Mouse (Mus musculus) embryo, embryonic 9.5 days (tissue): ENCODE measurements around the gene Ube2u.
"Not testable (repeated sequence)": the region's sequence is repeated elsewhere in the genome, so short reads cannot be mapped to it uniquely, and the experiment has no call there.

Experiments
- DNase-seq: peaks from one replicate; pipeline ENCODE4 v3.0.0-alpha.2; 2017; ENCODE audit errors: extremely low spot score

Gene Ube2u

DNA sequence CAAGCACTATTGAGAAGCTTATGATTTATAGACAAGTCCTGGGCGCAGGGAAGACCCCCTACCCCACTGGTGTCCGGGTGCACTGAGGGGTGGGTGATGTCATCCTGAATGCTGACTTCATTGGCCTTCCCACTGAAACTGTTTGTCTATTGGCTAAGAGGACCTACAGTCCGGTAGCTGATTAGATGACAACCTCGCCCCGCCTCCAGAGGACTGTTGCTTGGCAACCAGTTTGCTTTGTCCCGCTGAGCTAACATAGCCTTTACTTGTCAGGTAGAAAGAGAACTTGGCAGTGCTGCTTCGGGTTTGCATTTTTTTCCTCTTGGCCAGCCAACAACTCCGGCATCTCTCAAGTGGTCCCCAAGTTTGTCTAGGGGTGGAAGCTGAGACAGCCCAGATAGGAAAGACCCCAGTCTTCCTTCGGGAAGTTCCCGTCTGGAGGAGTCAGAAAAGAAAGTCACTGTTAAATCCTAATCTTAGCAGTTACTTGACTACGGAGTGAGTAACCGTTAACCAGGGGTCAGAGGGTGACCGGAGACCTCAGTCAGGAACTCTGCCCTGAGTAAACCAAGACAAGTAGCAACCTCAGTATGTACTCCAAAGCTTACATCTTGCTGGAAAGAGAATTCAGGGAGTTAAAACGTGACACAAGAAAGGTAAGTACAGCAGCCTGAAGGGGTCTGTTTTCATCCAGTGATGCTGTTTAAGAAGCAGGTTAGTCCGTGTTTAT lies at the start of gene Ube2u:
Gene Ube2u, plus strand, starts transcription at position 258 of the 730 bp plus-strand sequence.
- peak; percentile 66 for DNase-seq

- DNase-seq, result no peak
These were observed 49.2 kb upstream of the Ube2u start for GRCm38 (mm10) chr4:100429371-100429900.

DNA sequence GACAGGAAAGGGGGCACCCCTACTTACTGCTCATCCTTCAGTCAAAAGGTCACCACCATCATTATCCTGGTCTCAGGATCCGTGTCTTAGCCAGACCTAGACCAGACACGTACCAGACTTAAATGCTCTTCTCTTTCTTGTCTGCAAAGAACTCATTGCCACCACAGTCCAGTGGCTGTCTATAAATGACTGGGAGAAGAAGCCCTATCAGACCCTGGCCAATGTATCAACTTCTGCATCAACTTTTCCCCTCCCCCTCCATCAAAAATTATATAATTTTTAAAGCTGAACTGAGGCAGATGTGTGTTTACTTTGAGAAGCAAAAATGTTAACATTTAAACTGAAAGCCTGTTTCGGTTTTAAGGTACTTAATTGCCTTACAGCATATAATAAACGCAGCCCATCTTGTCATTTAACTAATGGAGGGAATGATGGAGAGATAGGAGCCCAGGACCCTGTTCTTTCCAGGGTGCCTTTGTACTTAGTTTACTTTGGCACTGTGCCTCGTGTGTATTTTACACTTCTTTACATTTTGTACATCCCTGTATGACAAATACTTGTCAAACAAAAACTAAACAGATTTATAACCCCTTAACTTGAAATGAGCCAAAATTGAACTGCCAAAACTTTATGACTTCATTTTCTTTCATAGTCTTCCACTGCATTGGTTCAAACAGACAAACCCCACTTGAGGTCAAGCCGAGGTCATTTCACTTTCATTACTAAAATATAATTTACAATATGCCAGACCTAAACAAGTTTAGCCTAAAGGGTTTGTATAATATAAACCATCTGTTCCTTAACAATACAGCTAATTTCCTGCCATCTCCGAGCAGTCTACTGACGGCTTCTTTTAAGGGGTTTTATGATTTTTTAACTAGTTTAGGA lies 43.1 kb upstream of the Ube2u start:
- no peak for DNase-seq

- DNase-seq, result no peak
These were observed 42.5 kb upstream of the Ube2u start for GRCm38 (mm10) chr4:100436169-100436547.

GRCm38 (mm10) chr4:100446897-100447296 lies 31.8 kb upstream of the Ube2u start:
- no peak for DNase-seq

DNA sequence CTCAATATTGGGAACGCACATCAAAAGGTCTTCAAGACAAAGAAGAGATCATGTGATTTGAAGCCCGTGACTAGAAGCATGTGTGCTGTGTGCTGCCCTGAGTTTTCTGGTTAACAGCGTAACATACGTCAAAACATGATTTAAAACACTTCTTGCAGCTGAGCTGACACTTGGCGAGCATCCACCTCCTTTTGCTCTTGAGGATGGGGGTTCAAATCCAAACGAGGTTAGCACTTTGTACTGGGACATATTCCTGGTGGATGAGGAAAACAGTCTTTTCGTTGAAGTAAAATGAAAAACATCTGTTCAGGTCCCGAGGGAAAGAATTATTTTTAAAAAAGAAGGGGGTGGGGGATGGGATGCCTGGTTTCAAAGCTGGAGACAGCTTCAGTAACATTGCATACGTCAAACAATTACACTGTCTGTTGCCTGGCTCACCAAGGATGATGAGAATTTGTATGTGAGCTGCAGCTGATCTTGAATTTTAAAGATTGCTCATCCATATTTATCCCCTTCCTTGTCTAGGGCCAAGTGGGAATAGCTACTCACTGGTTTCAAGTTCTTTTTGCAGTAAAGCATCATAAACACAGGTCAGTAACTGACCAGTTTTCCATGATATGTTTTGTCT lies 16.0 kb upstream of the Ube2u start:
- DNase-seq, result peak; percentile 27

- no peak for DNase-seq
These were observed 9.8 kb downstream of the Ube2u start for GRCm38 (mm10) chr4:100488447-100488846.

DNA sequence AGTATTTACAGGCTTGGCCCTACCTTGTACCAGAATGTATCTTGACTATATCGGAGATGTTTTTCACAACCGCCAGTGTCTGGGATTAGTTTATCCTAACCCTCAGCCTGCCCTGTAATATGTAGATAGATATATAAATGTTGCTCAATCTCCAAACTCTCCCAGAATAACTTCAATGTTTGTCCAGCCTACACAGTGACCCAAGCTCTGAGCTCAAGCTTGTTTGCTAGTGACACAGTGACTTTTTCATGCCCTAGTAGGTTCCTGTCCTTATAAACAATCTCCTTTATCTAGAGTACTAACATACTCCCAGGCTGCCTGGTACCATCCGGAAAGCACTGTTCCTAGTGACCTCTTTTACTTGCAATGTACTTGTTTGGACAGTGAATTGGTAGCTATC lies 16.5 kb downstream of the Ube2u start:
- DNase-seq, result no peak

DNA sequence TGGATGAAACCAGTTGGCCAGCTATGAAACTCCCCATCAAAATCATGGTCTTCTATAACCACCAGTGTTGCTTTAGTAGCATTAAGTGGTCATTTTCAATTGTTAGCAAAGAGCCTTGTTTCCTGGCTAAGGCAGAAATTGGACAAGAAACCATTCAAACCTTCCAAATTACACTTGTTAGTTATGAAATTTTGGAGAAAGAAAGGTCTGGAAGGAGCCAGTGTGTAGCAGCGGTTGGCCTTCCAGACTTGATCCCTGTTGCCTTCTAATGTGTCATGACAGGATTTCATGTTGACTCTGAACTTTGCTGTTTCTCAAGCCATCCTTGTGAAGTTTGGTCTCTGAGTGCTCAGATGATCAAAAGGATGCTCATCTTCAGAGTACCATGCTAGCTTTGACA lies 17.9 kb downstream of the Ube2u start:
- DNase-seq, result no peak

DNA sequence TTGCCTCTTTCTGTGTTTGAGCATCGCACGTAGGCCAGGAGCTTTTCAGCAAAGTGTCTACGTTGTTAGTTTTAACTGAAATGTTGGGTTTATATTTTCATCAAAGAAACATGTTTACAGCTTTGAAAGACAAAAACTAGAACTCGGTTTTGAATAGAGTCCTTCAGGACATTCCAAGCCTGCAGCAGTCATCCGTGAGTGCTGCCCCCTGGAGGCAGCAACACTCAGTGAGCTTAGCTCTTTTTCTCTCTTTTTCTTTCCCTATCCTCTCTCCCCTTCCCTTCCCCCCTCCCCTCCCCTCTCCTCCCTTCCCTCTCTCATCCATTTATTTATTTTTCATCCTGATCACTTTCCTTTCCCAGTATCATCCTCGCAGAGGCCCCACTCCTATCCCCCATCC lies 19.5 kb downstream of the Ube2u start:
- no peak for DNase-seq

GRCm38 (mm10) chr4:100499037-100499601 lies 20.5 kb downstream of the Ube2u start:
- not testable (repeated sequence) for DNase-seq

DNA sequence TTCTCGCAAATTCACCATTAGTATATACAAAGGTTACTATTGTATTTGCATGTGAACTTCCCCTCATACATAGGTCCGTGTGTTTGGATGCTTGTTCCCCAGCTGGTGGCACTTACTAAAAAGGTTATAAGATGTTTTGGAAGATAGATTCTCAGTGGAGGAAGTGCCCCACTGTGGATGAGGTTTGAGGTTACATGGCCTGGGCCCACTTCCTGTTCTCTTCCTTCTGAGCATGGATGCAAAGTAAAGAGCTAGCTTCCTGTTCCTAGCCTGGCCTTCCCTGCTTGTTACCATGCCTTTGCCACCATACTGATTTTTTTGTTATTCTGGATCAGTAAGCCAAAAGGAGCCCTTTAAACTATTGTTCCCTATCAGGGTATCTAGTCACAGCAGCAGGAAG lies 24.7 kb downstream of the Ube2u start:
- no peak for DNase-seq

DNA sequence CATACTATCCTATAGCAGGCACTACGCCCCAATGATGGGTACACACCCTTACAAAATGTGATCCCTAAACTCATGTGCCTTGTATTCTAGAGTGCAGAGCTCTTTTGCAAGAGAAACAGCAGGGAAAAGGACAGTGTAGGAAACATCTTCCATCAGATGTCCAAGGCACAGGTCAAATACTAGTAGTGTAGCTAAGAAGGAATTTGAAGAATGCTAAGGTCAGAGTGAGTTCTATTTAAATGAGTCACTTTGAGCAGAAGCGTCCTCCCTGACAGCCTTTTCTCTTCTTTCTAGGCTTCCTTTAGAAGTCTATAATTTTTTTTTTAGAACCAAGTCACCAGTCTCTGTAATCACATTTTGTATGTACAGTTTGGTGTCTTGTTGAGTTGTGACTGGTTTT lies 39.0 kb downstream of the Ube2u start:
- DNase-seq, result no peak

GRCm38 (mm10) chr4:100522534-100522933 lies 43.9 kb downstream of the Ube2u start:
- no peak for DNase-seq

DNA sequence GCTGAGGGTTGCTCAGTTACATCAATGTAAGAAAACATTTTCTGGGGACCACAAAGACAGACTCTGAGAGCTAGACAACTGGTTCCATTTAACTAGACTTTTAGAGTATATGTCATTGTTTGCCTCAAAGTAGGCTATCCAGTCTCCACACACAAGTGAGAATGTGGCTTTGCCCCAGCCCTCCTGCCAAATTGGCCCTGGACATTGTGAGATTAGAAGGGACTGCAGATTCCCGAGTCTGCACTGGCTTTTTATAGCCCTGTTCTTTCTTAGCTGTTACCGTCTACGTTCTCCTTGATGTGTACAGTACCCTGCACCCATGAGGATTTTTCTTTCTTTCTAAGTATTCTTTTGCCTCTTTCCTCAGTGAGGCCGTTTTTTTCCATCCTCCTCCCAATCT lies 46.1 kb downstream of the Ube2u start:
- DNase-seq, result no peak

GRCm38 (mm10) chr4:100526296-100526695 lies 47.6 kb downstream of the Ube2u start:
- DNase-seq, result no peak

DNA sequence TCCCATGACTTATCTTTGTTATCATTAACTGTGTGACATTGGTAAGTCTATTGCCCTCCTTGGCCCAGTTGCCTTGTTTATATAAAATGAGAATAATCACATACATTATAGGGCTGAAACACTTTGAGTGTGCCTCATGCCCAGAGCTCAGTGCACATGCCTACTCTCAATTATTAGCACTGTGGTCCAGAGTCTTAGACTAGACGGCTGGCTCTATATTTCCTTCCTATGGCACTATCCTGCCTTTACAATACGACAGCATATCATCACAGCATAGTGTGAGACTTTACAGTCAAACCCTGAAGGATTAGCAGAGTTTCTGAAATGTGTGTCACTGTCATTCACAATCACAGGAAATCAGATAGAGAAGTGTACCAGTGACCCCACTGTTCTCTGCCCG lies 48.4 kb downstream of the Ube2u start:
- no peak for DNase-seq

- DNase-seq, result peak; percentile 68
These were observed 48.9 kb downstream of the Ube2u start for GRCm38 (mm10) chr4:100527554-100528001.

- DNase-seq, result no peak
These were observed 55.0 kb downstream of the Ube2u start for GRCm38 (mm10) chr4:100533607-100534006.

- DNase-seq, result no peak
These were observed 56.3 kb downstream of the Ube2u start for GRCm38 (mm10) chr4:100534946-100535345.

- DNase-seq, result peak; percentile 67
These were observed 59.2 kb downstream of the Ube2u start for GRCm38 (mm10) chr4:100537898-100538297.

DNA sequence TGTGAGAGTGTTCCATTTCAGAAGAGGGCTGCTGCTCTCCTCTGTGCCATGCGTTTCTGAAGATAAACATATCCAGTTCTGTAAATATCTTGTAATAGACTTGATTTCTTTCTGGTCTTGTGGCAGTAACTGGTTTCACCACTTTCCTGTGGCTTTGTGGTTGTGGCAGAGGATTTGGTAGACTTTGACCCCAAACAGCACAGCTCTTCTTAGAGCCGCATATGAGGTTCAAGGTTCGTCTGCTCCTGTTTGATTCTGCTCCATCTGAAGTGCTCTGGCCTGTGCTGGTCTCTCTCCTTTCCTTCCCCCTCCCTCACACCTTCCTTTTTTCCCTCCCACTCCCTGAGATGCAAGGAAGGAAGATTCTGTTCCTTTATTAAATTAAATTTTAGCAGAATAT lies 60.8 kb downstream of the Ube2u start:
- DNase-seq, result no peak
